Mouse (Mus musculus) gastrocnemius, adult 2 months (tissue): ENCODE measurements around the gene AI467606. TPM values are rescaled to one million over a fixed set of nuclear protein-coding genes. Genes with fewer than 3 reads are reported as not detected.
A peak's percentile ranks its signal among the peaks of the same experiment; 100 is the strongest.

Experiments
- DNase-seq: peaks from one replicate; pipeline ENCODE4 v3.0.0; 2022
- H3K27ac ChIP-seq: fragments of 200-600 bp; 2 replicates; pipeline ENCODE4 v1.8.1; 2022; ENCODE audit warnings: mild to moderate bottlenecking
- H3K4me3 ChIP-seq: fragments of 200-600 bp; 2 replicates; pipeline ENCODE4 v1.8.1; 2022; ENCODE audit warnings: mild to moderate bottlenecking, moderate library complexity
- CTCF ChIP-seq: fragments of 200-600 bp; IDR thresholded peaks from 2 replicates; pipeline ENCODE4 v1.8.1; 2022; ENCODE audit warnings: antibody characterized with exemption, mild to moderate bottlenecking, moderate library complexity
- intact Hi-C: fragments of 180-260 bp; cut with DNase I; formaldehyde crosslinking; loops from one replicate; pipeline ENCODE4 v1.15.1; 2025
- long read RNA-seq, 2 experiments: library from polyadenylated mRNA; stranded (forward); transcript quantifications; one replicate each; pipeline ENCODE4 v2.0.0; 2021
- total RNA-seq, 2 experiments: library from RNA; stranded (reverse); gene quantifications; 2 replicates each; pipeline ENCODE4 v1.2.3; 2021

The AI467606 gene
- total RNA-seq: under 1 TPM; 0.51 to 0.92 TPM
- long read RNA-seq, experiment 1, partial matches to known transcripts: 0 of 2 reads
- long read RNA-seq, experiment 1, other reads (novel, unspliced or antisense): 0 of 2 reads
- long read RNA-seq, experiment 2, partial matches to known transcripts: 0 of 1 reads
- long read RNA-seq, experiment 2, other reads (novel, unspliced or antisense): 0 of 1 reads

DNA sequence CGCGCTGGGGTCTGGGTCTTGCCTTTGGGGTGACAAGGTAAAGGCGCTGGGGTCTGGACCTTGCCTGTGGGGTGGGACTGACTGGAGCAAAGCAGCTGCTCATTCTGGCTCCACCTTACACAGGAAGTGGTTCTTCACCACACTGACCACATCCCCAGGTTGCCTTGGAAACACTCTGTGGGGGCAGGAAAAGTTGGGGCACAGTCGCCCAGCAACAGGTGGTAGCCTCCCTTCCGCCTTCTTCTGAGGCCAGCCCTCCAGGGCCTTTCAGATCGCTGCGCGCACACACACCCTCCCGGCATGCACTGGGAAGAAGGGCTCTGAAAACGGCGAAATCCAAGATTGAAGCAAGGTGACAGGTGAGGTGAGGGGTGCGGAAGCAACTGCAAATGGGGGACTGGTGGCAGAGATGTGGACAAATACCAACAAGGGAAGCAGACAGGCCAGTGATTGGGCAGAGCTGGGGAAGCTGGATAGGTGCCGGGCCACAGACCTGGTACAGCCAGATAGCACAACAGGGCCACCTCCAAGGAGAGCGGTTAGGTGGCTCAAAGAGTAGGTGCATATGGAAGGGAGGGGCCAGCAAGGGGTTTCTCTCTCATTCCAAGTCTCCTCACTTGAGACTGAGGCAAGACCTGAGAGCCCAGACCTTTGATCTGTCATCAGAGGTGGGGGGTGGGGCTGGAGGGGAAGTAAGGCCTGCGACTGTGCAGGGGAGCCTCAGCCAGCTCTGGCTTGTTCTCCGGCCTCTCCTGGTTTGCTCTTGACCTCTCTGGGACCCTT is at the start of gene AI467606:
AI467606 (plus strand) TSS at position 246 of the 783 bp plus-strand sequence.
- peak within 1 kb of the TSS; percentile 74 for H3K27ac ChIP-seq
- TF ChIP-seq CTCF: no peak
- H3K4me3 ChIP-seq: peak within 1 kb of the TSS; percentile 63
- intact Hi-C loops: no loop called here
- DNase-seq: peak; percentile 60

DNA sequence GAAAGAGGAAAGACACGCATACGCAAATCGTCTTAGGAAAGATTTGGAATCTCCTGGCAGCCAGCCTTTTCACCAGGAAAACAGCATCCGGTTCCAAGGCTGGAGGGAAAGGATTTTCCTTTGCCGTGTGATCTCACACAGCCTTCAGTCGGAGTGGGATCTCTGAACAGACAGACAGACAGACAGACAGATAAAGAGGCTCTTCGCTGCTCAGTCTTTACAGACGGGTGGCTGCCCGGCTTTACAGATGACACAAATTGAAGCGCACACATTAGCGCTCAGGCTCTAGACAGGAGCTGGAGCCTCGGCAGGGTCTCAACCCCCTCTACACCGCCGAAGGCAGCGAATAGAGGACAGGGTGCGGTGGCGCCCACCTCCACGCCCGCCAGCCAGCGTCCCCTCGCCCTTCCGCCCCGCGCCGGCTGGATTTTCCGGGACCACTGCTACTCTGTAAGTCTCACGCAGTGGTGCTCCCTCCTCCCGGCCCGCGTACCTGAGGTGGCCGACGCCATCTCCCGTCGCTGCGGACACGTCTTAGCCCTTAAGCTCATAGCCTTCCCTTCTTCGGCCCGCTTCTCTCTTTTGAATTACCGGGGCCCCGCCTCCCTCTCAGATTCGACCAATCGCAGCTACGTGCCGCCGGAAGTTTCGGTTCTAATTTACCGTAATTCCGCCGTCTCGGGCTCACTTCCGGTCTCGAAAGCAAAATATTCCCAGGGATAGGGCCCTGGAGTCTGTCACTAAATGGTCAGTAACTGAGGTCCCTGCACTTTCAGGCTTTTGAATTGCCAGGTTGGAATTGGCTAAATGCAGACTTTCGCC is 49.1 kb upstream of the AI467606 start, which contains the start of gene Kif22:
Kif22 (minus strand) TSS at position 621 of the 822 bp plus-strand sequence.
- Histone ChIP-seq H3K4me3 (peak within 1 kb of the TSS; percentile 73), H3K27ac (peak within 1 kb of the TSS; percentile 87)
- peak; percentile 91 for DNase-seq
- TF ChIP-seq CTCF: no peak
- intact Hi-C loops: no loop called here

- TF ChIP-seq CTCF: no peak
- DNase-seq: no peak
- intact Hi-C loops: no loop called here
These were observed 36.1 kb upstream of the AI467606 start for GRCm38 (mm10) chr7:127055026-127055585.

GRCm38 (mm10) chr7:127065538-127065937 is 25.6 kb upstream of the AI467606 start:
- Histone ChIP-seq H3K4me3 (no peak overlapping the region), H3K27ac (no peak overlapping the region)
- DNase-seq: no peak
- intact Hi-C loops: no loop called here
- no peak for TF ChIP-seq CTCF

More at GRCm38 (mm10) chr7:127055026-127055585, 36.1 kb upstream of the AI467606 start:
- H3K27ac ChIP-seq: no peak overlapping the region
- H3K4me3 ChIP-seq: no peak overlapping the region

DNA sequence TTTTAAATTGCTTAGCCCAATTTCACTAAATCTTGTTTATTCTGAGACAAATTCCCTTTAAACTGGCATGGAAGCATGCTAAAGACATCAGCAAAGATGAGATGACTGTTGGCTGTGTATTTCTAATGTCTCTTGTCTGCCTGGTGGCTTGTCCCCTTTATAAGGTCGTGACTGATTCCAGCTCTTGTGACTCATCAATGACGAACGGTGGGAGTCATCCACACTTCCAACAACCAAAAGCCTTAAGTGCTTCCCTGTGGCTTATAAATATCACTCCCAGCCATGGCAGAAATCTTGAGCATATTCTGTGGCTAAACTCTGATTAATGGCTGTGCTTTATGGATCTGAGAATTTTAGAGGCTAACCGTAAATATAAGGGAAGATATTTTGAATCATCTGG is 24.8 kb upstream of the AI467606 start:
- TF ChIP-seq CTCF: no peak
- Histone ChIP-seq H3K4me3 (no peak overlapping the region), H3K27ac (no peak overlapping the region)
- DNase-seq: no peak
- intact Hi-C loops: no loop called here

DNA sequence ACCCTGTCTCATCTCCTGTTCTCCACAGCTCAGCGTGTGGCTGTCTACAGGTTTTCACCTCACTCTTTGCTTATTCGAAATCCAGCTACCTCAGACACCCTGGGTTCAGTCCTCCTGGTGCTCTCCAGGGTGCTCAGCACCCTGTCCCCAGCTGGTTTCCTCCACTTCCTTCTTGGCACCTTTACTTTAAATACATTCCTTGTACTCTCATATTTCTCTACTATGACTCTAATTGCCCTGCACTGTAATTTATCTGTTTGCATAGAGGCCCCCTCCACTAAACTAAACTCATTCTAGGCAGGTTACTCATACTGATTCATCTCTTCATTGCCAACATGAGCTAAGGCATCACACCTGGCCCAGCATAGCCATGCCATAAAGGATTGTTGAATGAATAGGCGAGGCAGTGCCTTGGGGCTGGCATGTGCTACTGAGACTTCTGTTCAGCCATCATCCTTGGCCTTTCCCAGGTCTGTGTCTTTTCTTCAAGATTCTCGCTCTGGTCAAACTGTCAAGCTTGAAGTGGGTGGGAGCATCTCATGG is 20.2 kb upstream of the AI467606 start:
- TF ChIP-seq CTCF: no peak
- DNase-seq: no peak
- Histone ChIP-seq H3K27ac (no peak overlapping the region), H3K4me3 (no peak overlapping the region)
- intact Hi-C loops: no loop called here

DNA sequence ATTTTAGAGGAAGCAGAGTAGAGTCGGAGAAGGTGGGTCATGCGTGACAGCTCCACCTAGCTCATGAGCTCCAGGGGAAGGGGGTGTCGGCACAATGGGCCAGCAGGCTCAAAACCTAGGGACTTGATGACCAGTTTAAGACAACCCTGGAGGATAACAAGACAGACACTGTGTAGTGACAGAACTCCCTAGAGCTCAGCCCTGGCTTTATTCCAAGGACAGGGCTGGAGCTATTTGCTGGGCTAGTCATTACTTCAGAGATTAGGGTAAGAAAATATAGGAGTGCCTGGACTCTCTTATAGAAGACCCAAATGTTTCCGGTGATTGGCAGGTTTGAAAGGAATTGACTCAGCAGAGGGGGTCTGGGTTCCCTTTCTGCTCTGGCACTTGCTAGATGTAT is 17.9 kb upstream of the AI467606 start:
- Histone ChIP-seq H3K27ac (no peak overlapping the region), H3K4me3 (no peak overlapping the region)
- intact Hi-C loops: no loop called here
- TF ChIP-seq CTCF: no peak
- no peak for DNase-seq

GRCm38 (mm10) chr7:127076188-127076587 is 15.0 kb upstream of the AI467606 start:
- DNase-seq: no peak
- intact Hi-C loops: no loop called here
- H3K4me3 ChIP-seq: no peak overlapping the region
- no peak for TF ChIP-seq CTCF
- no peak overlapping the region for H3K27ac ChIP-seq

- no peak overlapping the region for H3K27ac ChIP-seq
- intact Hi-C loops: no loop called here
- TF ChIP-seq CTCF: no peak
- no peak for DNase-seq
- no peak overlapping the region for H3K4me3 ChIP-seq
These were observed 13.5 kb upstream of the AI467606 start for GRCm38 (mm10) chr7:127077692-127078091.

DNA sequence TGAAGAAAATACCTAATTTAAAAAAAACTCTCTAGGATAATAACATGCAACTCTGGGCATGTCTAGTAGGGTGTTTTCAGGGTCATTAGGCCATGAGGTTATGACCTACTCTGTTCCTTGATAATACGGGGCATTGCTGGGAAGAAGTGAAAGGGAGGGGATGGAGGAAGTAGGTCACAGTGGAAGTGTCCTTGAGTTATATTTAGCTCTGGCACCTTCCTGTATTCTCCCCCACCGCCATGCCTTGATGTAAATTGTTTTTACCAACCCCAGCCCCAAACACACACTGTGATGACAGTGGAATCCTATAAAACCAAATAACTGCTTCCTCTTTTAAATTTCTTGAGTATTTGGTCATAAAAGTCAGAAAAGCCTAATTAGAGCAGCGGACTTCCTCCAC is 11.1 kb upstream of the AI467606 start:
- no peak for TF ChIP-seq CTCF
- DNase-seq: no peak
- no peak overlapping the region for H3K27ac ChIP-seq
- no peak overlapping the region for H3K4me3 ChIP-seq
- intact Hi-C loops: no loop called here

DNA sequence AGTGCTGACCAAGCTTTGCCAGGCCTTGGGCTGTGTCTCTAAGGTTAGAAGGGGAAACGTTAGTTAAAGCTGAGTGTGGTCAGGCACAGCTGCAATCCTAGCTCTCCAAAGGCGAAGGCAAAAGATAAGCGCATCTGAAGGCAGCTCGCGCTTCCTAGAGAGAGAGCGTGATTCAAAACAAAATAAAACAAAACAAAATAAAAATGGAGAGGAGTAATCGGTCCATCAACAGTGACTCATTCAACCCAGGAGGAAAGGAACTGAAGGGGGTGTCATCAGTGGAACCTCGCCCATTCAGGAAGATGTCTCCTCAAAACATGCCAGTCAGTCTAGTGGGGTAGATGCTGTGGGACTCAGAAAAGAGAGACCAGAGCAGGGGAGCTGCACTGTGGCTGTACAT is 8.9 kb upstream of the AI467606 start:
- intact Hi-C loops: no loop called here
- no peak for TF ChIP-seq CTCF
- Histone ChIP-seq H3K4me3 (no peak overlapping the region), H3K27ac (no peak overlapping the region)
- DNase-seq: no peak

- TF ChIP-seq CTCF: no peak
- intact Hi-C loops: no loop called here
- no peak for DNase-seq
- Histone ChIP-seq H3K27ac (no peak overlapping the region), H3K4me3 (no peak overlapping the region)
These were observed 8.2 kb upstream of the AI467606 start for GRCm38 (mm10) chr7:127082995-127083394.
